In the genomic region with DNA sequence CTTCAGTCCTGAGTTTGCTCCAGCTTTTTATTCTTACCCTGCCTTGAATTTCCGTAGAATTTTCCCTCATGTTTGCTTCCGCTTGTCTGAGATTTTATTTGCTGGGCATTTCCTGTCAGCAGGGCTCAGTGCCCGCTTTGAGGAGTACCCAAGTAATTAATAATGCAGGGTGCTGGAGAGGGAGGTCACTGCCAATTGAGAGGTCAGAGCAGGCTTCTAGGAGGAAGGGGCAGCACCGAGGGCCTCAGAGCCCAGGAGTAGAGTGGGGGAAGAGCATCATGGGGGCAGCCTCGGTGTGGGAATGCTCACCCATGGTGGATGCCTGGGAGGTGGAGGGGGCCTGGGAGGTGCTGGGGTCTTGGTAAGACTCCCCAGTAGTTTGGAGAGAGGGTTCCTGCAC, we compare ENCODE assay signal across 11 mouse cellular contexts. TPM values are rescaled to one million over a fixed set of nuclear protein-coding genes. Genes with fewer than 3 reads are reported as not detected.
DNase-seq lines count a peak whose midpoint lies in the region; ATAC-seq lines count a peak whose summit lies in the region.
"Had no signal": no experiment of that assay in that cellular context is flagged by ENCODE, and none has a peak within 500 bp of the region (broad histone marks: within the 10 kb centered on the region; RNA-seq: fewer than 3 reads in every experiment).

No protein-coding gene starts in this region.

- 48% methylated on average over 5 of the region's 5 CpGs for WGBS in forebrain, embryonic 10.5 days
- 25% methylated on average over 5 of the region's 5 CpGs for WGBS in forebrain, embryonic 15.5 days
- 19% methylated on average over 5 of the region's 5 CpGs for WGBS in kidney, embryonic 14.5 days
- WGBS in embryonic facial prominence, embryonic 14.5 days: 37% methylated on average over 5 of the region's 5 CpGs
- 18% methylated on average over 5 of the region's 5 CpGs for WGBS in limb, embryonic 13.5 days

- no peaks in the 10 kb centered on the region for H3K36me3 ChIP-seq in forebrain, embryonic 10.5 days (replicated peaks)
- H3K36me3 ChIP-seq in forebrain, embryonic 15.5 days: no peaks in the 10 kb centered on the region
- no peaks in the 10 kb centered on the region; the same call in 1 of the 2 replicates for H3K36me3 ChIP-seq in kidney, embryonic 14.5 days (ENCODE audit: control insufficient read depth, insufficient read depth, low read length)
- H3K36me3 ChIP-seq in embryonic facial prominence, embryonic 14.5 days (ENCODE audit: control insufficient read depth, insufficient read depth, low read length): no peaks in the 10 kb centered on the region
- 0 out of 2 replicates have a peak, but pooled peaks cover 12% of the 10 kb centered on the region for H3K36me3 ChIP-seq in limb, embryonic 13.5 days

- no peak for DNase-seq in forebrain, embryonic 10.5 days (ENCODE audit: extremely low spot score, low spot score)
- DNase-seq in kidney, adult 18-20 months: no peak
- no peak for DNase-seq in embryonic facial prominence, embryonic 14.5 days (ENCODE audit: low spot score)
- DNase-seq in testis, postnatal 14 days (ENCODE audit: low spot score): no peak
- no peak for DNase-seq in right cerebral cortex, adult 2 months (ENCODE audit: low spot score in 2 of 2)
- DNase-seq: adrenal gland, adult 2 months; cerebellum, adult 8-10 months; gastrocnemius, postnatal 10 days had no signal

- no peak overlapping the region for H3K4me3 ChIP-seq in forebrain, embryonic 10.5 days
- H3K4me3 ChIP-seq in forebrain, embryonic 15.5 days: no peak overlapping the region
- peak overlapping the region; percentile 4; the same call in 1 of the 2 replicates for H3K4me3 ChIP-seq in kidney, embryonic 14.5 days (ENCODE audit: low read length)
- H3K4me3 ChIP-seq in embryonic facial prominence, embryonic 14.5 days (ENCODE audit: low read depth, low read length): no peak overlapping the region
- no peak overlapping the region for H3K4me3 ChIP-seq in limb, embryonic 13.5 days

- H3K27ac ChIP-seq in forebrain, embryonic 10.5 days: 0 out of 2 replicates have a peak overlapping the region, but pooled peaks have one; percentile 8
- no peak overlapping the region for H3K27ac ChIP-seq in forebrain, embryonic 15.5 days (replicated peaks)
- peak overlapping the region; percentile 62; the same call in 1 of the 2 replicates for H3K27ac ChIP-seq in kidney, embryonic 14.5 days (ENCODE audit: low read depth, low read length)
- H3K27ac ChIP-seq in embryonic facial prominence, embryonic 14.5 days (replicated peaks; ENCODE audit: low read depth, low read length): no peak overlapping the region
- H3K27ac ChIP-seq in limb, embryonic 13.5 days: 0 out of 2 replicates have a peak overlapping the region, but pooled peaks have one; percentile 55

- ATAC-seq in forebrain, embryonic 15.5 days (replicated peaks): no peak
- no peak for ATAC-seq in kidney, embryonic 14.5 days (ENCODE audit: low FRiP score, low TSS enrichment)
- ATAC-seq in embryonic facial prominence, embryonic 14.5 days (ENCODE audit: low read depth): no peak
- no peak for ATAC-seq in limb, embryonic 13.5 days (ENCODE audit: low FRiP score, low read depth)

- H3K4me1 ChIP-seq in forebrain, embryonic 10.5 days: peaks cover 58% of the 10 kb centered on the region
- H3K4me1 ChIP-seq in forebrain, embryonic 15.5 days: peaks cover 47% of the 10 kb centered on the region
- H3K4me1 ChIP-seq in kidney, embryonic 14.5 days (ENCODE audit: control insufficient read depth, insufficient read depth, low read length): peaks cover 44% of the 10 kb centered on the region
- H3K4me1 ChIP-seq in embryonic facial prominence, embryonic 14.5 days (ENCODE audit: control insufficient read depth, insufficient read depth, low read length): peaks cover 40% of the 10 kb centered on the region
- peaks cover 53% of the 10 kb centered on the region for H3K4me1 ChIP-seq in limb, embryonic 13.5 days

- no peak overlapping the region for H3K4me2 ChIP-seq in forebrain, embryonic 15.5 days (replicated peaks)
- peak overlapping the region; percentile 5; the same call in 1 of the 2 replicates for H3K4me2 ChIP-seq in kidney, embryonic 14.5 days (replicated peaks; ENCODE audit: low read depth, low read length)
- peak overlapping the region; percentile 19; the same call in 1 of the 2 replicates for H3K4me2 ChIP-seq in embryonic facial prominence, embryonic 14.5 days (ENCODE audit: low read depth, low read length)
- peak overlapping the region; percentile 40 for H3K4me2 ChIP-seq in limb, embryonic 13.5 days (replicated peaks)

- H3K9ac ChIP-seq in forebrain, embryonic 15.5 days (replicated peaks): no peak overlapping the region
- H3K9ac ChIP-seq in kidney, embryonic 14.5 days (ENCODE audit: low read depth, low read length): 0 out of 2 replicates have a peak overlapping the region, but pooled peaks have one; percentile 18
- H3K9ac ChIP-seq in embryonic facial prominence, embryonic 14.5 days (ENCODE audit: low read depth, low read length): no peak overlapping the region
- no peak overlapping the region for H3K9ac ChIP-seq in limb, embryonic 13.5 days

- no peaks in the 10 kb centered on the region for H3K9me3 ChIP-seq in forebrain, embryonic 10.5 days
- no peaks in the 10 kb centered on the region for H3K9me3 ChIP-seq in forebrain, embryonic 15.5 days
- H3K9me3 ChIP-seq in kidney, embryonic 14.5 days (ENCODE audit: control insufficient read depth, low read length): no peaks in the 10 kb centered on the region
- H3K9me3 ChIP-seq in embryonic facial prominence, embryonic 14.5 days (ENCODE audit: control insufficient read depth, low read length): no peaks in the 10 kb centered on the region
- no peaks in the 10 kb centered on the region for H3K9me3 ChIP-seq in limb, embryonic 13.5 days

- H3K27me3 ChIP-seq in forebrain, embryonic 10.5 days (ENCODE audit: poor library complexity, severe bottlenecking): peaks cover 38% of the 10 kb centered on the region
- H3K27me3 ChIP-seq in forebrain, embryonic 15.5 days: no peaks in the 10 kb centered on the region
- no peaks in the 10 kb centered on the region for H3K27me3 ChIP-seq in kidney, embryonic 14.5 days (ENCODE audit: control insufficient read depth, insufficient read depth, low read length)
- no peaks in the 10 kb centered on the region for H3K27me3 ChIP-seq in embryonic facial prominence, embryonic 14.5 days (replicated peaks; ENCODE audit: control insufficient read depth, insufficient read depth, low read length)
- H3K27me3 ChIP-seq in limb, embryonic 13.5 days: no peaks in the 10 kb centered on the region

RNA-seq across cellular contexts. Expression of gene Dnmt3a, which starts 5.8 kb away (rescaled TPM):
- polyA plus RNA-seq in forebrain, embryonic 10.5 days (2016; fragmentation: Nextera tagmentation; extraction: Ambion mirVana): 117 and 119 TPM in 2 replicates
- polyA plus RNA-seq in forebrain, embryonic 15.5 days (2015; fragmentation: Nextera tagmentation; extraction: Ambion mirVana): 90.4 and 95.4 TPM in 2 replicates
- 59.9 and 87.9 TPM in 2 replicates for polyA plus RNA-seq in kidney, embryonic 14.5 days (2014; fragmentation: Nextera tagmentation; extraction: Ambion mirVana)
- 64.9 and 65.2 TPM in 2 replicates for polyA plus RNA-seq in embryonic facial prominence, embryonic 14.5 days (2014; fragmentation: Nextera tagmentation; extraction: Ambion mirVana)
- polyA plus RNA-seq in limb, embryonic 13.5 days (2015; fragmentation: Nextera tagmentation; extraction: Ambion mirVana): 200 and 203 TPM in 2 replicates

Comparison
In these comparisons a context has a peak if more than half of its experiments do, and no peak if none do; other contexts are left out.
1. H3K27ac ChIP-seq: peak in forebrain, embryonic 10.5 days (single experiment), kidney, embryonic 14.5 days (single experiment) and limb, embryonic 13.5 days (single experiment); none in forebrain, embryonic 15.5 days (single experiment) and embryonic facial prominence, embryonic 14.5 days (single experiment).